Mouse (Mus musculus) kidney, embryonic 15.5 days (tissue): Measurements from ENCODE around the gene Tent2. TPM values are rescaled to one million over a fixed set of nuclear protein-coding genes. Genes with fewer than 3 reads are reported as not detected.

Experiments
- polyA plus RNA-seq: library from polyadenylated mRNA; unstranded; fragments of >200 nt; fragmentation: Nextera tagmentation; extraction: Ambion mirVana; gene quantifications from 2 replicates; pipeline ENCODE4 v1.2.1, GENCODE M21; 2015

The Tent2 gene
- polyA plus RNA-seq, 1 experiment from 2014 or later = 60.0 TPM

Other genes with a start within 250 kb of the Tent2 start
- gene Cmya5, start 47.7 kb downstream of the Tent2 start, polyA plus RNA-seq = 0.16 and 0.28 TPM in 2 replicates
- 5.5 and 5.9 TPM in 2 replicates for gene Homer1, start 107.2 kb upstream of the Tent2 start, polyA plus RNA-seq